Mouse (Mus musculus): ENCODE data around the gene Slc39a3.

DNA sequence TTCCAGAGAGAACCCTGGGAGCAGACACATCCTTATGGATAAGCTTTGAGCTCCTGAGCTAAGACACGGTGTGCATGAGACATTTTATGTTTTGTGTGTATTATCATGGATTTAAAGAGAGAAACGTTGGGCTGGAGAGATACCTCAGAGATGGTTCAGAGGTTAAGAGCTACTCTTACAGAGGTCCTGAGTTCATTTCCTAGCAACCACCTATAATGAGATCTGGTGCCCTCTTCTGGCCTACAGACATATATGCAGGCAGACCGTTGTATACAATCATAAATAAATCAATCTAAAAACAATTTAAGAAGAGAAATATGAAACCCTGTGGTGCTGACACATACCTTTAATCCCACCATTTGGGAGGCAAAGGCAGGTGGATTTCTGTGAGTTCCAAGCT, 46.2 kb downstream of the Slc39a3 start:
- TF ChIP-seq CTCF (IDR thresholded peaks at IDR 0.05; ENCODE audit: low read depth, low read length) (peak; percentile 21; the same call in 1 of the 2 replicates), GATA2 (IDR thresholded peaks at IDR 0.05; ENCODE audit: borderline replicate concordance, low read depth, low read length) (no peak), TAL1 (conservative IDR thresholded peaks at IDR 0.05; ENCODE audit: low read depth, low read length) (no peak), POLR2AphosphoS5 (IDR thresholded peaks at IDR 0.05; ENCODE audit: insufficient replicate concordance, low read depth, low read length) (no peak), GATA1 (IDR thresholded peaks at IDR 0.05; ENCODE audit: borderline replicate concordance, low read length) (no peak)
